8 mouse cellular contexts compared by ENCODE assay signal in the genomic region with DNA sequence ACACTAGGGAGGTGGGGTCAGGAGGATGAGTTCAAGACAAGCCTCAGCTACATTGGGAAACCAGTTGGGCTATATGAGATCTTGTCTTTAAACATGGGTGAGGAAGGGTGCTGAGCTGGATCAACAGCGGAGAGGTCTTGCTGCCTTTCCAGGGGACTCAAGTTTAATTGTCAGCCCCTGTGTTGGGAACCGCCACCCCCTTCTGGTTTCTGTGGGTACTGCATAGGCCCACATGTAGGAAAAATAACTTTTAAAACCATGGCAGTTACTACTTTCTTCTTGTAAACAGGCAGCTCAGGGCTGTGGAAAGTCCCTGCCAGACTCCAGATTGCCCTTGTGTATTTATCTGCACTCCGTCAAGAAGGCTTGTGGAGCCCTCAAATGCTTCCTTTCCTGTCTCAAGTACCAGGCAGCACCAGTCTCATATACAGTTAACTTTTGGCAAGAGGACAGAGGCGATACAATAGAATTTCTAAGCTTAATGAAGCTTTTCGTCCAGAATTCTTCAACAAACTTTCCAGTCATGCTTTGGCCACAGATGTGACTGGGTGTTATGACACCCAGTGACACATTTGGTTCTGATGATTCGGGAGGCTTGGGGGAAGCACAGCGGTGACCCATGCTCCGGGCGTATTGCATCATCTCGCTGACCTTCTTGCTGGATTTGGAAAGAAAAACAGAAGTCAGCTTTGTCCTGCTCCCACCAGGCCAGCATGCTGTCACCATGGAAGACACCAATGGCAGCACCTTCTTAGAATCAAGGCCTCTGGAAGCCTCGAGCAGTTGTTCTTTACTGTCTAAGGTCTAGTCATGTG. TPM values are rescaled to one million over a fixed set of nuclear protein-coding genes. Genes with fewer than 3 reads are reported as not detected.
A peak's percentile ranks its signal among the peaks of the same experiment; 100 is the strongest.
DNase-seq lines count a peak whose midpoint lies in the region; ATAC-seq and TF ChIP-seq lines count a peak whose summit lies in the region.

No protein-coding gene starts in this region.

- no peak for ATAC-seq in hindbrain, embryonic 11.5 days (ENCODE audit: low FRiP score)
- no peak for ATAC-seq in hindbrain, embryonic 16.5 days
- no peak; the same call in 1 of the 2 replicates for ATAC-seq in intestine, embryonic 14.5 days (replicated peaks; ENCODE audit: low FRiP score, low TSS enrichment, low read depth)
- ATAC-seq in midbrain, postnatal 0 days (ENCODE audit: low FRiP score) = no peak

- intact Hi-C loops in left cerebral cortex, postnatal 4 days (cut with DNase I) = loop anchor here (5.0 to 10.0 kb wide), 2 partner anchors 67 to 229 kb away; a partner anchor contains a TSS

- H3K4me3 ChIP-seq in hindbrain, embryonic 11.5 days (ENCODE audit: low read depth, low read length) = no peak overlapping the region
- no peak overlapping the region for H3K4me3 ChIP-seq in hindbrain, embryonic 16.5 days (ENCODE audit: low read length)
- H3K4me3 ChIP-seq in embryonic fibroblast, embryonic 13.5 days (ENCODE audit: insufficient read depth, low read length) = no peak overlapping the region
- H3K4me3 ChIP-seq in intestine, embryonic 14.5 days (ENCODE audit: low read depth, low read length) = no peak overlapping the region
- H3K4me3 ChIP-seq in midbrain, postnatal 0 days (ENCODE audit: low read depth, low read length) = no peak overlapping the region

- H3K27me3 ChIP-seq in hindbrain, embryonic 11.5 days (ENCODE audit: control insufficient read depth, insufficient read depth, low read length) = no peaks in the 10 kb centered on the region
- no peaks in the 10 kb centered on the region for H3K27me3 ChIP-seq in hindbrain, embryonic 16.5 days (replicated peaks; ENCODE audit: control insufficient read depth, insufficient read depth, low read length)
- no peaks in the 10 kb centered on the region for H3K27me3 ChIP-seq in intestine, embryonic 14.5 days (replicated peaks; ENCODE audit: control insufficient read depth, insufficient read depth, low read length)
- H3K27me3 ChIP-seq in midbrain, postnatal 0 days (ENCODE audit: insufficient read depth, low read length) = no peaks in the 10 kb centered on the region

- TF ChIP-seq POLR2A in embryonic fibroblast, embryonic 13.5 days (IDR thresholded peaks at IDR 0.05; ENCODE audit: low read depth, low read length) = no peak

- peak; percentile 64 for DNase-seq in hindbrain, embryonic 11.5 days (ENCODE audit: low spot score)
- peak; percentile 52 to 65 for DNase-seq in adrenal gland, adult 18-20 months (ENCODE audit: low spot score in 2 of 2)
- peak; percentile 83 for DNase-seq in intestine, embryonic 14.5 days (ENCODE audit: low spot score)
- peak; percentile 57 for DNase-seq in left cerebral cortex, postnatal 4 days
- peak; percentile 25 for DNase-seq in midbrain, postnatal 0 days (ENCODE audit: low spot score)
- peak; percentile 6 for DNase-seq in telencephalon, adult 2 months (ENCODE audit: low read depth, low spot score)

- 68% methylated on average over 11 of the region's 11 CpGs for WGBS in hindbrain, embryonic 11.5 days
- 67% methylated on average over 11 of the region's 11 CpGs for WGBS in hindbrain, embryonic 16.5 days
- WGBS in intestine, embryonic 14.5 days = 66% methylated on average over 11 of the region's 11 CpGs
- 63% methylated on average over 11 of the region's 11 CpGs for WGBS in midbrain, postnatal 0 days

- H3K36me3 ChIP-seq in hindbrain, embryonic 11.5 days (ENCODE audit: control insufficient read depth, insufficient read depth, low read length) = no peaks in the 10 kb centered on the region
- H3K36me3 ChIP-seq in hindbrain, embryonic 16.5 days (ENCODE audit: control insufficient read depth, insufficient read depth, low read length) = no peaks in the 10 kb centered on the region
- H3K36me3 ChIP-seq in intestine, embryonic 14.5 days (ENCODE audit: control insufficient read depth, insufficient read depth, low read length) = no peaks in the 10 kb centered on the region
- no peaks in the 10 kb centered on the region for H3K36me3 ChIP-seq in midbrain, postnatal 0 days (ENCODE audit: insufficient read depth, low read length)

- H3K27ac ChIP-seq in hindbrain, embryonic 11.5 days (ENCODE audit: low read depth, low read length) = no peak overlapping the region
- H3K27ac ChIP-seq in hindbrain, embryonic 16.5 days (ENCODE audit: low read depth, low read length) = no peak overlapping the region
- H3K27ac ChIP-seq in embryonic fibroblast, embryonic 13.5 days (ENCODE audit: insufficient read depth, low read length) = peak overlapping the region; percentile 23; the same call in 1 of the 2 replicates
- no peak overlapping the region for H3K27ac ChIP-seq in intestine, embryonic 14.5 days (ENCODE audit: low read depth)
- H3K27ac ChIP-seq in midbrain, postnatal 0 days (ENCODE audit: low read depth, low read length) = no peak overlapping the region

- no peak overlapping the region for H3K9ac ChIP-seq in hindbrain, embryonic 11.5 days (ENCODE audit: low read depth, low read length)
- no peak overlapping the region for H3K9ac ChIP-seq in hindbrain, embryonic 16.5 days (ENCODE audit: low read depth, low read length)
- H3K9ac ChIP-seq in intestine, embryonic 14.5 days (ENCODE audit: low read length) = no peak overlapping the region
- H3K9ac ChIP-seq in midbrain, postnatal 0 days (replicated peaks; ENCODE audit: low read length, poor library complexity, severe bottlenecking) = no peak overlapping the region

- no peaks in the 10 kb centered on the region for H3K9me3 ChIP-seq in hindbrain, embryonic 11.5 days (ENCODE audit: control insufficient read depth, low read length)
- no peaks in the 10 kb centered on the region for H3K9me3 ChIP-seq in hindbrain, embryonic 16.5 days (ENCODE audit: control insufficient read depth, low read length)
- H3K9me3 ChIP-seq in intestine, embryonic 14.5 days (ENCODE audit: control insufficient read depth, low read length) = no peaks in the 10 kb centered on the region
- no peaks in the 10 kb centered on the region for H3K9me3 ChIP-seq in midbrain, postnatal 0 days (ENCODE audit: low read length)

- no peak overlapping the region for H3K4me2 ChIP-seq in hindbrain, embryonic 11.5 days (replicated peaks; ENCODE audit: low read depth, low read length)
- no peak overlapping the region for H3K4me2 ChIP-seq in hindbrain, embryonic 16.5 days (ENCODE audit: low read length)
- H3K4me2 ChIP-seq in intestine, embryonic 14.5 days (ENCODE audit: low read length) = no peak overlapping the region
- H3K4me2 ChIP-seq in midbrain, postnatal 0 days (ENCODE audit: low read depth, low read length, poor library complexity, severe bottlenecking) = no peak overlapping the region

- no peaks in the 10 kb centered on the region for H3K4me1 ChIP-seq in hindbrain, embryonic 11.5 days (replicated peaks; ENCODE audit: control insufficient read depth, insufficient read depth, low read length)
- no peaks in the 10 kb centered on the region for H3K4me1 ChIP-seq in hindbrain, embryonic 16.5 days (ENCODE audit: control insufficient read depth, insufficient read depth, low read depth, low read length)
- H3K4me1 ChIP-seq in embryonic fibroblast, embryonic 13.5 days (ENCODE audit: control insufficient read depth, insufficient read depth, low read length) = no peaks in the 10 kb centered on the region
- H3K4me1 ChIP-seq in intestine, embryonic 14.5 days (replicated peaks; ENCODE audit: control insufficient read depth, insufficient read depth, low read length) = no peaks in the 10 kb centered on the region
- no peaks in the 10 kb centered on the region for H3K4me1 ChIP-seq in midbrain, postnatal 0 days (ENCODE audit: insufficient read depth, low read length)

- no peak for TF ChIP-seq CTCF in embryonic fibroblast, embryonic 13.5 days (IDR thresholded peaks at IDR 0.05; ENCODE audit: borderline replicate concordance, insufficient read depth, low read length)
- TF ChIP-seq CTCF in midbrain, postnatal 0 days (IDR thresholded peaks at IDR 0.05) = peak; percentile 74

RNA-seq across cellular contexts. Expression of a gene that starts 1.0 kb away (rescaled TPM):
- not detected in 2 replicates for polyA plus RNA-seq in hindbrain, embryonic 11.5 days (2014; fragmentation: Nextera tagmentation; extraction: Ambion mirVana)
- polyA plus RNA-seq in hindbrain, embryonic 16.5 days (2015; fragmentation: Nextera tagmentation; extraction: Ambion mirVana) = not detected in 2 replicates
- not detected for total RNA-seq in adrenal gland, adult 18-20 months (2021)
- not detected in 2 replicates for polyA plus RNA-seq in embryonic fibroblast, embryonic 13.5 days (2011; ENCODE audit: insufficient read length, low read depth, missing spikeins)
- not detected in 2 replicates for polyA plus RNA-seq in intestine, embryonic 14.5 days (2014; fragmentation: Nextera tagmentation; extraction: Ambion mirVana)
- total RNA-seq in left cerebral cortex, postnatal 4 days (2021) = not detected
- not detected in 2 replicates for total RNA-seq in midbrain, postnatal 0 days (2014; rRNA removed)
- not detected in 2 replicates for polyA plus RNA-seq in midbrain, postnatal 0 days (2015; fragmentation: Nextera tagmentation; extraction: Ambion mirVana)

RNA-seq across cellular contexts. Expression of a gene that starts 7.1 kb away (rescaled TPM):
- polyA plus RNA-seq in hindbrain, embryonic 11.5 days (2014; fragmentation: Nextera tagmentation; extraction: Ambion mirVana) = 17.7 and 19.3 TPM in 2 replicates
- 15.6 and 16.3 TPM in 2 replicates for polyA plus RNA-seq in hindbrain, embryonic 16.5 days (2015; fragmentation: Nextera tagmentation; extraction: Ambion mirVana)
- 10 to 100 TPM; 10.3 to 11.8 TPM for total RNA-seq in adrenal gland, adult 18-20 months (2021)
- 7.5 and 9.6 TPM in 2 replicates for polyA plus RNA-seq in embryonic fibroblast, embryonic 13.5 days (2011; ENCODE audit: insufficient read length, low read depth, missing spikeins)
- polyA plus RNA-seq in intestine, embryonic 14.5 days (2014; fragmentation: Nextera tagmentation; extraction: Ambion mirVana) = 10.9 and 12.6 TPM in 2 replicates
- 10 to 100 TPM; 15.7 to 16.5 TPM for total RNA-seq in left cerebral cortex, postnatal 4 days (2021)
- 15.6 and 17.7 TPM in 2 replicates for total RNA-seq in midbrain, postnatal 0 days (2014; rRNA removed)
- 12.8 and 13.8 TPM in 2 replicates for polyA plus RNA-seq in midbrain, postnatal 0 days (2015; fragmentation: Nextera tagmentation; extraction: Ambion mirVana)

RNA-seq across cellular contexts. Expression of a gene that starts 20.5 kb away (rescaled TPM):
- polyA plus RNA-seq in hindbrain, embryonic 11.5 days (2014; fragmentation: Nextera tagmentation; extraction: Ambion mirVana) = 0.27 TPM in 1 of 2 replicates, not detected in the other
- 3.8 and 4.7 TPM in 2 replicates for polyA plus RNA-seq in hindbrain, embryonic 16.5 days (2015; fragmentation: Nextera tagmentation; extraction: Ambion mirVana)
- under 1 TPM; 0.74 to 0.96 TPM for total RNA-seq in adrenal gland, adult 18-20 months (2021)
- polyA plus RNA-seq in embryonic fibroblast, embryonic 13.5 days (2011; ENCODE audit: insufficient read length, low read depth, missing spikeins) = not detected in 2 replicates
- polyA plus RNA-seq in intestine, embryonic 14.5 days (2014; fragmentation: Nextera tagmentation; extraction: Ambion mirVana) = 0.52 and 0.87 TPM in 2 replicates
- total RNA-seq in left cerebral cortex, postnatal 4 days (2021) = 1 to 10 TPM; 2.4 to 3.7 TPM
- total RNA-seq in midbrain, postnatal 0 days (2014; rRNA removed) = 4.5 and 5.3 TPM in 2 replicates
- 5.6 and 6.1 TPM in 2 replicates for polyA plus RNA-seq in midbrain, postnatal 0 days (2015; fragmentation: Nextera tagmentation; extraction: Ambion mirVana)

RNA-seq across cellular contexts. Expression of a gene that starts 57.1 kb away (rescaled TPM):
- 65.2 and 74.2 TPM in 2 replicates for polyA plus RNA-seq in hindbrain, embryonic 11.5 days (2014; fragmentation: Nextera tagmentation; extraction: Ambion mirVana)
- polyA plus RNA-seq in hindbrain, embryonic 16.5 days (2015; fragmentation: Nextera tagmentation; extraction: Ambion mirVana) = 55.7 and 59.5 TPM in 2 replicates
- total RNA-seq in adrenal gland, adult 18-20 months (2021) = 10 to 100 TPM; 44.7 to 51.0 TPM
- 64.2 and 76.1 TPM in 2 replicates for polyA plus RNA-seq in embryonic fibroblast, embryonic 13.5 days (2011; ENCODE audit: insufficient read length, low read depth, missing spikeins)
- polyA plus RNA-seq in intestine, embryonic 14.5 days (2014; fragmentation: Nextera tagmentation; extraction: Ambion mirVana) = 52.0 and 61.1 TPM in 2 replicates
- 10 to 100 TPM; 43.8 to 46.2 TPM for total RNA-seq in left cerebral cortex, postnatal 4 days (2021)
- total RNA-seq in midbrain, postnatal 0 days (2014; rRNA removed) = 39.2 and 51.3 TPM in 2 replicates
- 42.9 and 49.6 TPM in 2 replicates for polyA plus RNA-seq in midbrain, postnatal 0 days (2015; fragmentation: Nextera tagmentation; extraction: Ambion mirVana)

RNA-seq across cellular contexts. Expression of a gene that starts 57.4 kb away (rescaled TPM):
- polyA plus RNA-seq in hindbrain, embryonic 11.5 days (2014; fragmentation: Nextera tagmentation; extraction: Ambion mirVana) = 294 and 304 TPM in 2 replicates
- 340 and 355 TPM in 2 replicates for polyA plus RNA-seq in hindbrain, embryonic 16.5 days (2015; fragmentation: Nextera tagmentation; extraction: Ambion mirVana)
- 100 to 1,000 TPM; 210 to 259 TPM for total RNA-seq in adrenal gland, adult 18-20 months (2021)
- polyA plus RNA-seq in embryonic fibroblast, embryonic 13.5 days (2011; ENCODE audit: insufficient read length, low read depth, missing spikeins) = 465 and 483 TPM in 2 replicates
- polyA plus RNA-seq in intestine, embryonic 14.5 days (2014; fragmentation: Nextera tagmentation; extraction: Ambion mirVana) = 338 and 365 TPM in 2 replicates
- total RNA-seq in left cerebral cortex, postnatal 4 days (2021) = 100 to 1,000 TPM; 158 to 166 TPM
- 244 and 256 TPM in 2 replicates for total RNA-seq in midbrain, postnatal 0 days (2014; rRNA removed)
- polyA plus RNA-seq in midbrain, postnatal 0 days (2015; fragmentation: Nextera tagmentation; extraction: Ambion mirVana) = 408 and 415 TPM in 2 replicates

Comparison
In these comparisons a context has a peak if more than half of its experiments do, and no peak if none do; other contexts are left out.
1. DNase-seq: peak in every context shown above with its lines; median percentile 83 in intestine, embryonic 14.5 days; 64 in hindbrain, embryonic 11.5 days; 58 in adrenal gland, adult 18-20 months; 57 in left cerebral cortex, postnatal 4 days; 25 in midbrain, postnatal 0 days; 6 in telencephalon, adult 2 months.